In genomic region chr3:123235495-123235894, GRCm38 (mm10) we compare ENCODE assay signal across 8 mouse cellular contexts. TPM values are rescaled to one million over a fixed set of nuclear protein-coding genes. Genes with fewer than 3 reads are reported as not detected.
DNase-seq lines count a peak whose midpoint lies in the region; ATAC-seq and TF ChIP-seq lines count a peak whose summit lies in the region.

No protein-coding gene starts in this region.

- H3K36me3 ChIP-seq in lung, embryonic 14.5 days (ENCODE audit: insufficient read depth): no peaks in the 10 kb centered on the region
- H3K36me3 ChIP-seq in forebrain, embryonic 10.5 days (replicated peaks): no peaks in the 10 kb centered on the region
- H3K36me3 ChIP-seq in limb, embryonic 13.5 days: no peaks in the 10 kb centered on the region

- H3K27ac ChIP-seq in lung, embryonic 14.5 days (ENCODE audit: low read depth): peak overlapping the region; percentile 30; the same call in 1 of the 2 replicates
- H3K27ac ChIP-seq in forebrain, embryonic 10.5 days: peak overlapping the region; percentile 72
- no peak overlapping the region; the same call in 1 of the 2 replicates for H3K27ac ChIP-seq in limb, embryonic 13.5 days

- H3K27me3 ChIP-seq in lung, embryonic 14.5 days (ENCODE audit: insufficient read depth, low read length): peaks cover 14% of the 10 kb centered on the region
- H3K27me3 ChIP-seq in forebrain, embryonic 10.5 days (ENCODE audit: poor library complexity, severe bottlenecking): peaks cover 34% of the 10 kb centered on the region
- peaks cover 16% of the 10 kb centered on the region for H3K27me3 ChIP-seq in limb, embryonic 13.5 days

- peak overlapping the region; percentile 74 for H3K4me2 ChIP-seq in lung, embryonic 14.5 days
- H3K4me2 ChIP-seq in limb, embryonic 13.5 days (replicated peaks): peak overlapping the region; percentile 80

- H3K4me1 ChIP-seq in lung, embryonic 14.5 days (ENCODE audit: insufficient read depth): no peaks in the 10 kb centered on the region
- peaks cover 22% of the 10 kb centered on the region for H3K4me1 ChIP-seq in forebrain, embryonic 10.5 days
- peaks cover 16% of the 10 kb centered on the region for H3K4me1 ChIP-seq in limb, embryonic 13.5 days

- H3K9ac ChIP-seq in lung, embryonic 14.5 days: peak overlapping the region; percentile 54
- peak overlapping the region; percentile 67 for H3K9ac ChIP-seq in limb, embryonic 13.5 days

- H3K9me3 ChIP-seq in lung, embryonic 14.5 days (ENCODE audit: low read depth, low read length): no peaks in the 10 kb centered on the region
- H3K9me3 ChIP-seq in forebrain, embryonic 10.5 days: no peaks in the 10 kb centered on the region
- H3K9me3 ChIP-seq in limb, embryonic 13.5 days: peaks cover 4% of the 10 kb centered on the region

- intact Hi-C loops in gastrocnemius, postnatal 14 days (cut with DNase I; ENCODE audit: low total_unique reads): no loop called here

- 29% methylated on average over 7 of the region's 7 CpGs for WGBS in lung, embryonic 14.5 days
- WGBS in forebrain, embryonic 10.5 days: 17% methylated on average over 7 of the region's 7 CpGs
- WGBS in limb, embryonic 13.5 days: 8% methylated on average over 7 of the region's 7 CpGs

- peak overlapping the region; percentile 42 for H3K4me3 ChIP-seq in lung, embryonic 14.5 days (ENCODE audit: low read depth, low read length)
- H3K4me3 ChIP-seq in forebrain, embryonic 10.5 days: peak overlapping the region; percentile 61
- H3K4me3 ChIP-seq in limb, embryonic 13.5 days: peak overlapping the region; percentile 54

- DNase-seq in lung, embryonic 14.5 days: no peak
- no peak for DNase-seq in lung, postnatal 14 days
- DNase-seq in forebrain, embryonic 10.5 days (ENCODE audit: extremely low spot score, low spot score): no peak
- DNase-seq in retina, postnatal 1 day: peak; percentile 58
- DNase-seq in gastrocnemius, postnatal 14 days: no peak
- no peak for DNase-seq in left cerebral cortex, adult 18-20 months (ENCODE audit: low spot score in 2 of 2)
- DNase-seq in adrenal gland, adult 2 months: no peak

- no peak for TF ChIP-seq CTCF in lung, embryonic 14.5 days (IDR thresholded peaks at IDR 0.05; ENCODE audit: low read depth)

- ATAC-seq in lung, embryonic 14.5 days (ENCODE audit: insufficient read depth): no peak
- no peak for ATAC-seq in limb, embryonic 13.5 days (ENCODE audit: low FRiP score, low read depth)

RNA-seq across cellular contexts. Expression of gene Synpo2, which starts 0.5 kb away (rescaled TPM):
- polyA plus RNA-seq in lung, embryonic 14.5 days (2014; fragmentation: Nextera tagmentation; extraction: Ambion mirVana): 13.2 TPM in 2 replicates
- polyA plus RNA-seq in forebrain, embryonic 10.5 days (2016; fragmentation: Nextera tagmentation; extraction: Ambion mirVana): 1.3 and 1.6 TPM in 2 replicates
- polyA plus RNA-seq in limb, embryonic 13.5 days (2015; fragmentation: Nextera tagmentation; extraction: Ambion mirVana): 7.3 and 8.8 TPM in 2 replicates
- total RNA-seq in gastrocnemius, postnatal 14 days (2021): 100 to 1,000 TPM; 175 to 193 TPM
- 1 to 10 TPM; 3.6 to 4.3 TPM for total RNA-seq in left cerebral cortex, adult 18-20 months (2021)
- 10 to 100 TPM in 1 of 2 experiments, 1 to 10 TPM in 1; 5.4 to 20.1 TPM for total RNA-seq in adrenal gland, adult 2 months (2021)
- 3.4 and 4.7 TPM in 2 replicates for polyA plus RNA-seq in adrenal gland, adult 2 months (2012; rRNA removed)

RNA-seq across cellular contexts. Expression of gene Sec24d, which starts 31.8 kb away (rescaled TPM):
- 66.1 and 78.9 TPM in 2 replicates for polyA plus RNA-seq in lung, embryonic 14.5 days (2014; fragmentation: Nextera tagmentation; extraction: Ambion mirVana)
- 16.9 and 18.0 TPM in 2 replicates for polyA plus RNA-seq in forebrain, embryonic 10.5 days (2016; fragmentation: Nextera tagmentation; extraction: Ambion mirVana)
- polyA plus RNA-seq in limb, embryonic 13.5 days (2015; fragmentation: Nextera tagmentation; extraction: Ambion mirVana): 88.6 and 92.9 TPM in 2 replicates
- 10 to 100 TPM; 17.8 to 23.9 TPM for total RNA-seq in gastrocnemius, postnatal 14 days (2021)
- 10 to 100 TPM; 12.6 to 13.2 TPM for total RNA-seq in left cerebral cortex, adult 18-20 months (2021)
- total RNA-seq in adrenal gland, adult 2 months (2021): 100 to 1,000 TPM in 1 of 2 experiments, 10 to 100 TPM in 1; 81.5 to 181 TPM
- 131 and 253 TPM in 2 replicates for polyA plus RNA-seq in adrenal gland, adult 2 months (2012; rRNA removed)
